Mouse (Mus musculus) heart, embryonic 10.5 days (tissue): ENCODE measurements around the gene Tvp23a. TPM values are rescaled to one million over a fixed set of nuclear protein-coding genes. Genes with fewer than 3 reads are reported as not detected.

Source experiments
- DNase-seq: peaks from one replicate; pipeline ENCODE4 v3.0.0-alpha.2; 2017; ENCODE audit warnings: low spot score
- H3K27ac ChIP-seq: fragments of 300-500 bp; sonication (generic); 2 replicates; pipeline ENCODE4 v1.5.1; 2016; ENCODE audit warnings: mild to moderate bottlenecking
- H3K27me3 ChIP-seq: fragments of 300-500 bp; sonication (generic); 2 replicates; pipeline ENCODE4 v1.6.1; 2016; ENCODE audit warnings: mild to moderate bottlenecking; ENCODE audit not compliant: poor library complexity, insufficient read depth, severe bottlenecking
- H3K36me3 ChIP-seq: fragments of 300-500 bp; sonication (generic); 2 replicates; pipeline ENCODE4 v1.6.1; 2016; ENCODE audit warnings: mild to moderate bottlenecking, moderate library complexity
- H3K4me1 ChIP-seq: fragments of 300-500 bp; sonication (generic); 2 replicates; pipeline ENCODE4 v1.6.1; 2016; ENCODE audit warnings: mild to moderate bottlenecking
- H3K4me3 ChIP-seq: fragments of 300-500 bp; sonication (generic); 2 replicates; pipeline ENCODE4 v1.5.1; 2016; ENCODE audit warnings: mild to moderate bottlenecking, moderate library complexity
- H3K9me3 ChIP-seq: fragments of 300-500 bp; sonication (generic); 2 replicates; pipeline ENCODE4 v1.6.1; 2016; ENCODE audit warnings: mild to moderate bottlenecking, moderate library complexity
- WGBS: fragments of 180-500 bp; shearing (Covaris S2); methylation state at CpG from one replicate; pipeline ENCODE4 v1.1.7; 2016; 5-methylcytosine and 5-hydroxymethylcytosine counted together
- polyA plus RNA-seq: library from polyadenylated mRNA; unstranded; fragments of >200 nt; fragmentation: Nextera tagmentation; extraction: Ambion mirVana; gene quantifications from 2 replicates; pipeline ENCODE4 v1.2.1, GENCODE M21; 2016

Gene Tvp23a
- polyA plus RNA-seq, 1 experiment from 2014 or later = 9.2 TPM

- 25% methylated on average over 13 of the region's 13 CpGs for WGBS
- Histone ChIP-seq H3K4me3 (peak overlapping the region; percentile 60), H3K9me3 (no peaks in the 10 kb centered on the region), H3K27ac (peak overlapping the region; percentile 81), H3K4me1 (peaks cover 22% of the 10 kb centered on the region), H3K36me3 (no peaks in the 10 kb centered on the region), H3K27me3 (no peaks in the 10 kb centered on the region)
- DNase-seq = no peak
Measured at GRCm38 (mm10) chr16:10446573-10447263, 444 bp downstream of the Tvp23a start.

GRCm38 (mm10) chr16:10443723-10444122 is 3.4 kb downstream of the Tvp23a start:
- no peak overlapping the region for H3K4me3 ChIP-seq
- H3K9me3 ChIP-seq = no peaks in the 10 kb centered on the region
- H3K27ac ChIP-seq = no peak overlapping the region
- peaks cover 22% of the 10 kb centered on the region for H3K4me1 ChIP-seq
- DNase-seq = no peak
- H3K36me3 ChIP-seq = peaks cover under 1% of the 10 kb centered on the region; the same call in 1 of the 2 replicates
- no peaks in the 10 kb centered on the region for H3K27me3 ChIP-seq

GRCm38 (mm10) chr16:10441761-10442160 is 5.4 kb downstream of the Tvp23a start:
- Histone ChIP-seq H3K4me3 (no peak overlapping the region), H3K4me1 (peaks cover 10% of the 10 kb centered on the region; the same call in 1 of the 2 replicates), H3K27me3 (no peaks in the 10 kb centered on the region), H3K9me3 (no peaks in the 10 kb centered on the region), H3K36me3 (peaks cover 5% of the 10 kb centered on the region), H3K27ac (no peak overlapping the region)
- 88% methylated on average over 4 of the region's 4 CpGs for WGBS
- DNase-seq = no peak

- Histone ChIP-seq H3K27ac (no peak overlapping the region), H3K9me3 (no peaks in the 10 kb centered on the region), H3K36me3 (peaks cover 5% of the 10 kb centered on the region), H3K27me3 (no peaks in the 10 kb centered on the region), H3K4me3 (no peak overlapping the region), H3K4me1 (peaks cover 6% of the 10 kb centered on the region; the same call in 1 of the 2 replicates)
- DNase-seq = no peak
- WGBS = 85% methylated on average over 6 of the region's 6 CpGs
Measured at GRCm38 (mm10) chr16:10441328-10441727, 5.8 kb downstream of the Tvp23a start.

- peaks cover under 1% of the 10 kb centered on the region; the same call in 1 of the 2 replicates for H3K4me1 ChIP-seq
- no peaks in the 10 kb centered on the region for H3K9me3 ChIP-seq
- WGBS = 82% methylated on average over 5 of the region's 5 CpGs
- DNase-seq = no peak
- H3K4me3 ChIP-seq = no peak overlapping the region
- H3K36me3 ChIP-seq = peaks cover 5% of the 10 kb centered on the region
- no peaks in the 10 kb centered on the region for H3K27me3 ChIP-seq
- H3K27ac ChIP-seq = no peak overlapping the region
Measured at GRCm38 (mm10) chr16:10438055-10438454, 9.1 kb downstream of the Tvp23a start.

GRCm38 (mm10) chr16:10436166-10436565 is 11.0 kb downstream of the Tvp23a start:
- Histone ChIP-seq H3K27ac (no peak overlapping the region), H3K4me3 (no peak overlapping the region), H3K9me3 (no peaks in the 10 kb centered on the region), H3K27me3 (no peaks in the 10 kb centered on the region), H3K4me1 (peaks cover 5% of the 10 kb centered on the region; the same call in 1 of the 2 replicates), H3K36me3 (peaks cover 5% of the 10 kb centered on the region)
- 78% methylated on average over 6 of the region's 6 CpGs for WGBS
- no peak for DNase-seq

GRCm38 (mm10) chr16:10433344-10433743 is 13.8 kb downstream of the Tvp23a start:
- Histone ChIP-seq H3K27ac (no peak overlapping the region), H3K36me3 (0 out of 2 replicates have a peak, but pooled peaks cover under 1% of the 10 kb centered on the region), H3K9me3 (no peaks in the 10 kb centered on the region), H3K4me3 (no peak overlapping the region), H3K4me1 (peaks cover 5% of the 10 kb centered on the region; the same call in 1 of the 2 replicates), H3K27me3 (no peaks in the 10 kb centered on the region)
- no peak for DNase-seq
- WGBS = 82% methylated on average over 5 of the region's 5 CpGs

GRCm38 (mm10) chr16:10432387-10432786 is 14.8 kb downstream of the Tvp23a start:
- H3K27ac ChIP-seq = no peak overlapping the region
- WGBS = 84% methylated on average over 4 of the region's 4 CpGs
- H3K36me3 ChIP-seq = no peaks in the 10 kb centered on the region
- no peak for DNase-seq
- H3K4me3 ChIP-seq = no peak overlapping the region
- peaks cover 5% of the 10 kb centered on the region; the same call in 1 of the 2 replicates for H3K4me1 ChIP-seq
- H3K9me3 ChIP-seq = no peaks in the 10 kb centered on the region
- no peaks in the 10 kb centered on the region for H3K27me3 ChIP-seq

- H3K36me3 ChIP-seq = no peaks in the 10 kb centered on the region
- H3K9me3 ChIP-seq = no peaks in the 10 kb centered on the region
- DNase-seq = no peak
- 66% methylated on average over 1 of the region's 1 CpGs for WGBS
- no peak overlapping the region for H3K4me3 ChIP-seq
- peaks cover 5% of the 10 kb centered on the region; the same call in 1 of the 2 replicates for H3K4me1 ChIP-seq
- no peaks in the 10 kb centered on the region for H3K27me3 ChIP-seq
- H3K27ac ChIP-seq = no peak overlapping the region
Measured at GRCm38 (mm10) chr16:10431911-10432310, 15.3 kb downstream of the Tvp23a start.

- 92% methylated on average over 9 of the region's 9 CpGs for WGBS
- Histone ChIP-seq H3K9me3 (no peaks in the 10 kb centered on the region), H3K27ac (no peak overlapping the region), H3K27me3 (no peaks in the 10 kb centered on the region), H3K36me3 (peaks cover 97% of the 10 kb centered on the region), H3K4me3 (no peak overlapping the region), H3K4me1 (no peaks in the 10 kb centered on the region)
- DNase-seq = no peak
Measured at GRCm38 (mm10) chr16:10420447-10421054, 26.6 kb downstream of the Tvp23a start.

GRCm38 (mm10) chr16:10417723-10418259 is 29.4 kb downstream of the Tvp23a start:
- H3K9me3 ChIP-seq = no peaks in the 10 kb centered on the region
- H3K36me3 ChIP-seq = peaks cover 92% of the 10 kb centered on the region
- 94% methylated on average over 9 of the region's 9 CpGs for WGBS
- no peak overlapping the region for H3K4me3 ChIP-seq
- DNase-seq = no peak
- H3K27ac ChIP-seq = no peak overlapping the region
- peaks cover 3% of the 10 kb centered on the region for H3K4me1 ChIP-seq
- H3K27me3 ChIP-seq = no peaks in the 10 kb centered on the region

GRCm38 (mm10) chr16:10416866-10417265 is 30.3 kb downstream of the Tvp23a start:
- Histone ChIP-seq H3K36me3 (peaks cover 83% of the 10 kb centered on the region), H3K27ac (no peak overlapping the region), H3K4me1 (peaks cover 6% of the 10 kb centered on the region), H3K4me3 (no peak overlapping the region), H3K27me3 (no peaks in the 10 kb centered on the region), H3K9me3 (no peaks in the 10 kb centered on the region)
- WGBS = 85% methylated on average over 4 of the region's 4 CpGs
- DNase-seq = no peak

GRCm38 (mm10) chr16:10415976-10416375 is 31.2 kb downstream of the Tvp23a start:
- Histone ChIP-seq H3K9me3 (no peaks in the 10 kb centered on the region), H3K27ac (no peak overlapping the region), H3K4me1 (peaks cover 10% of the 10 kb centered on the region), H3K36me3 (peaks cover 74% of the 10 kb centered on the region), H3K4me3 (no peak overlapping the region), H3K27me3 (no peaks in the 10 kb centered on the region)
- 76% methylated on average over 6 of the region's 6 CpGs for WGBS
- no peak for DNase-seq
